Mouse (Mus musculus): ENCODE measurements around the gene Cyp4f17.
"Not testable (repeated sequence)": the region's sequence is repeated elsewhere in the genome, so short reads cannot be mapped to it uniquely, and the experiment has no call there.

DNA sequence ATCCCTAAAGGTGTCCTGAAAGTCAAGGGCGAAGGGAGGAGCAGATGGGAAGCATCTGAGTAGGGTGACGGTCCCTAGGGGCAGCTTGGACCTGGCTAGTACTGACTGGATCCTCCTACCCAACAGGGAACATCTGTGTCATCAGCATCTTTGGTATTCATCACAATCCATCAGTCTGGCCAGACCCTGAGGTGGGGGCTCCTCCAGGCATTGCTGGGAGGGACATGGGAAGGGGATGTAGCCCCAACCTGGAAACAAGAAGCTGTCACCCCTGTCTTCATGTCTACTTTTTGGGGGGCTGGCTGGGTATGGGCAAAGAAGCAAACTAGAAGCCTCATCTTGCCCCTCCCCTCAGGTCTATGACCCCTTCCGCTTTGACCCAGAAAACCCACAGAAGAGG lies 44.5 kb downstream of the Cyp4f17 start:
- not testable (repeated sequence) for TF ChIP-seq CTCF, EP300 (IDR thresholded peaks at IDR 0.05; ENCODE audit: low read depth)

Data from liver, embryonic 14.5 days (tissue).